Mouse (Mus musculus) heart, embryonic 13.5 days (tissue): Measurements from ENCODE around the gene Sec23ip. TPM values are rescaled to one million over a fixed set of nuclear protein-coding genes. Genes with fewer than 3 reads are reported as not detected.

ENCODE experiments used
- ATAC-seq: fragments of 200-750 bp; cut with Nextera tagmentation; 2 replicates; pipeline ENCODE4 v1.8.0; 2017; ENCODE audit warnings: moderate TSS enrichment; ENCODE audit not compliant: insufficient number of reproducible peaks, low FRiP score, low TSS enrichment; ENCODE audit errors: extremely low read depth
- H3K27ac ChIP-seq: fragments of 300-500 bp; sonication (generic); replicated peaks from 2 replicates; pipeline ENCODE4 v1.5.1; 2015; ENCODE audit warnings: moderate library complexity, mild to moderate bottlenecking, inconsistent platforms
- H3K27me3 ChIP-seq: fragments of 300-500 bp; sonication (generic); replicated peaks from 2 replicates; pipeline ENCODE4 v1.6.1; 2015; ENCODE audit warnings: mild to moderate bottlenecking, inconsistent platforms
- H3K36me3 ChIP-seq: fragments of 300-500 bp; sonication (generic); 2 replicates; pipeline ENCODE4 v1.6.1; 2015; ENCODE audit warnings: mild to moderate bottlenecking, inconsistent platforms
- H3K4me1 ChIP-seq: fragments of 300-500 bp; sonication (generic); 2 replicates; pipeline ENCODE4 v1.6.1; 2015; ENCODE audit warnings: inconsistent platforms
- H3K4me2 ChIP-seq: fragments of 300-500 bp; sonication (generic); 2 replicates; pipeline ENCODE4 v1.6.1; 2015; ENCODE audit warnings: inconsistent platforms, mild to moderate bottlenecking, moderate library complexity
- H3K4me3 ChIP-seq: fragments of 300-500 bp; sonication (generic); 2 replicates; pipeline ENCODE4 v1.5.1; 2015; ENCODE audit warnings: moderate library complexity, mild to moderate bottlenecking, inconsistent platforms
- H3K9ac ChIP-seq: fragments of 300-500 bp; sonication (generic); 2 replicates; pipeline ENCODE4 v1.6.1; 2015; ENCODE audit warnings: inconsistent platforms, mild to moderate bottlenecking, moderate library complexity
- H3K9me3 ChIP-seq: fragments of 300-500 bp; sonication (generic); 2 replicates; pipeline ENCODE4 v1.6.1; 2016; ENCODE audit warnings: inconsistent platforms
- WGBS: fragments of 180-500 bp; shearing (Covaris S2); methylation state at CpG from one replicate; pipeline ENCODE4 v1.1.7; 2015; ENCODE audit warnings: mixed read lengths; 5-methylcytosine and 5-hydroxymethylcytosine counted together
- polyA plus RNA-seq: library from polyadenylated mRNA; unstranded; fragments of >200 nt; fragmentation: Nextera tagmentation; extraction: Ambion mirVana; gene quantifications from 2 replicates; pipeline ENCODE4 v1.2.1, GENCODE M21; 2015

The Sec23ip gene
- polyA plus RNA-seq, 1 experiment from 2014 or later, result 31.4 TPM

DNA sequence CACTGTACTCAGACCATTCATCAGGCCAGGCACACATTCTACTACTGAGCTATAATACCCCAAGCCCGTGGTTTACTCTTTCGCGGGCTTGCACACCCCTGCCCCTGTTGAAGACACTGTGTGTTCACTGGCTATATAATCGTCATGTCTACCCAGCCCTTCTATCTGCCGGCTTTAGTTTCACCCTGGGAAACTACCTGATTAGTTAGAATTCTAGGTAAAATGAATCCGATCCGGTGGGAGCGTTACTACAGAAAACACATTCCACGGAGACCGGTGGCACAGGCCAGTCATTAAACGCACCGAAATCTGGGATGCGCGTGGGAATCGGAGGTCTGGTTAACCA, 5.7 kb upstream of the Sec23ip start:
- peak overlapping the region; percentile 95 for H3K4me3 ChIP-seq
- peaks cover 4% of the 10 kb centered on the region; the same call in 1 of the 2 replicates for H3K9me3 ChIP-seq
- peak overlapping the region; percentile 94 for H3K4me2 ChIP-seq
- peaks cover 40% of the 10 kb centered on the region for H3K4me1 ChIP-seq
- under 1% methylated on average over 15 of the region's 15 CpGs for WGBS
- H3K9ac ChIP-seq, result peak overlapping the region; percentile 97
- peaks cover 6% of the 10 kb centered on the region; the same call in 1 of the 2 replicates for H3K36me3 ChIP-seq
- ATAC-seq, result no peak
- no peaks in the 10 kb centered on the region; the same call in 1 of the 2 replicates for H3K27me3 ChIP-seq
- no peak overlapping the region for H3K27ac ChIP-seq

DNA sequence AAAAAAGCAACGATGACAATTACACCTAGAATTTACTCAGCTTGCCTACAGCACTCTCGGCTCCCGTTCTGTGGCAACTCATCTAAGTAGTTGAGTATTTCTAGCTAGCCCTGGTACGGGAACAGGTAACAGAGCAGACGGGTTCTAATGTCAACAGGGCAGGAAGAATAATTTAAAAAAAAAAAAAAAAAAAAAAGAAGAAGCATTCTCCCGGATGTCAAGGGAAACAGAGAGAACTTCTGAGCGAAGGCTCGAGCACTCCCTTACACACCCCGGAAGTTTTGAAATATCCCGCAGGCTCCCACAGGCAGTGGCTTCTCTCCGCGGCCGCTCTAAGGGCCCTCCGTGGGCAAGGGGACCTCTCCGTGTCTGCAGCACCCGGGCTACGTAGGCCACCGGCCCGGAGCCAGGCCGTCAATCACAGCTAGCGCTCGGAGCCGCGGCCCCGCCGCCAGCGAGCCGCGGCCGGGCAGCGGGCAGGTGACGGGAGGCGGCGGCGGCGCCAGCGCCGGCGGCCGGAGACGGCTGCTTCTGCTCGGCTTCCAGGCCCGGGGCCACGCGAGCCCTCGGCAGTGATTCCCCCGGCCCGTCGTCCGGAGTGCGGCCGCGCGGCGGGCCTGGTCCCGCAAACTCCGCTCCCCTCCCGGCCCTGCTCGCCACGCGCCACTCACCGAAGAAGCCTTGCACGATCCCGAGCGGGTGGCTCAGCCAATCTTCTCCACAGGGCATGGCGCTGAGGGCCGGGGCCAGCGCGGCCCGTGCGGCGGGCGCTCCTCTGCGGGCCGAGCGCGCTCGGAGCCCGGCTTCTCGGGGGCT, 5.1 kb upstream of the Sec23ip start:
- peaks cover 37% of the 10 kb centered on the region for H3K4me1 ChIP-seq
- H3K36me3 ChIP-seq, result peaks cover 1% of the 10 kb centered on the region; the same call in 1 of the 2 replicates
- peak overlapping the region; percentile 97 for H3K9ac ChIP-seq
- H3K4me3 ChIP-seq, result peak overlapping the region; percentile 95
- ATAC-seq, result peak; percentile 60
- under 1% methylated on average over 70 of the region's 80 CpGs for WGBS
- peak overlapping the region; percentile 94 for H3K4me2 ChIP-seq
- H3K9me3 ChIP-seq, result peaks cover 2% of the 10 kb centered on the region; the same call in 1 of the 2 replicates
- no peaks in the 10 kb centered on the region; the same call in 1 of the 2 replicates for H3K27me3 ChIP-seq
- peak overlapping the region; percentile 84 for H3K27ac ChIP-seq

DNA sequence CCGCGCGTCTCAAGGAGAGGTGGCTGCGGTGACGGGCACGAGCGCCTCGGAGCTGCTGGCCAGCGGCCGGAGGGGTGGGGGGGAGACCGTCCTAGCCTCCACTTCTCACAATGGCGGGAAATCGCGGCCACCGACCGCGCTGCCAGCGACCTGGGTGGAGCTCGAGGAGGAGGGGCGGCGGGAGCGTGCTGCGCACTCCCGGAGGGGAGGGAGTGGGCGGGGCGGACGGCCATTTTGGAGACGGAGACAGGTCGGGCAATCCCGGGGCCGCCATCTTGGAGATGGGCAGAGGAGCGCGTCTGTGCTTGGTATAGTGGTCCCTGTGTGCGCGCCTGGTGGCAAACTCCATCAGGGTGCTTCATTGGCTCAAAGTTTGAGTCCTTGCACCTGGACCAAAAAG, 4.4 kb upstream of the Sec23ip start, which contains the start of gene Mcmbp:
Gene Mcmbp, minus strand, starts transcription at position 162 of the 400 bp plus-strand sequence.
- Histone ChIP-seq H3K4me3 (peak within 1 kb of the TSS; percentile 95), H3K27ac (peak within 1 kb of the TSS; percentile 84), H3K9ac (peak within 1 kb of the TSS; percentile 97), H3K4me1 (peaks cover 36% of the 10 kb centered on the region), H3K9me3 (no peaks in the 10 kb centered on the region), H3K27me3 (no peaks in the 10 kb centered on the region; the same call in 1 of the 2 replicates), H3K4me2 (peak within 1 kb of the TSS; percentile 94), H3K36me3 (no peaks in the 10 kb centered on the region)
- under 1% methylated on average over 34 of the region's 35 CpGs for WGBS
- ATAC-seq, result peak; percentile 85

DNA sequence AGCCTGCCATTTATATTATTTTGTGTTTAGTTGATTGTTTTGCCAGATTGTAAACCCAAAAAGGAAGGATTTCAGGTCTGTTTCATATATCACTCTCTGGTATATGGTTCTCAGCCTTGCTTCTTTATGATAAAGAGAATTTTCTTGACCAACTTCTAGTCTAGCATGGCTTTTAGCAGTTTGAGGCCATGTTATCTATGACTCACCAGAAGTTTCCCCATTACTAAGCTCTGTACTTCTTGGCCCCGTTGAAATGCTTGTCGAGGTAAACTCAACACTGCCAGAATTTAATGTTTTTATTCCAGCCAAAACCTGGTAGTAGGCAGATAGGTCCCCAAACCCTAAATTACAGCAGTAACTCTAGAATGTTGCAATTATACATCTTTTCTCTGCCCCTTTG, 845 bp upstream of the Sec23ip start:
- H3K27ac ChIP-seq, result no peak overlapping the region
- H3K9me3 ChIP-seq, result no peaks in the 10 kb centered on the region
- WGBS, result 44% methylated on average over 2 of the region's 2 CpGs
- no peaks in the 10 kb centered on the region; the same call in 1 of the 2 replicates for H3K27me3 ChIP-seq
- peak overlapping the region; percentile 96; the same call in 1 of the 2 replicates for H3K9ac ChIP-seq
- peak overlapping the region; percentile 84 for H3K4me3 ChIP-seq
- no peak for ATAC-seq
- H3K4me1 ChIP-seq, result peaks cover 49% of the 10 kb centered on the region
- peak overlapping the region; percentile 95 for H3K4me2 ChIP-seq
- H3K36me3 ChIP-seq, result peaks cover 12% of the 10 kb centered on the region; the same call in 1 of the 2 replicates

DNA sequence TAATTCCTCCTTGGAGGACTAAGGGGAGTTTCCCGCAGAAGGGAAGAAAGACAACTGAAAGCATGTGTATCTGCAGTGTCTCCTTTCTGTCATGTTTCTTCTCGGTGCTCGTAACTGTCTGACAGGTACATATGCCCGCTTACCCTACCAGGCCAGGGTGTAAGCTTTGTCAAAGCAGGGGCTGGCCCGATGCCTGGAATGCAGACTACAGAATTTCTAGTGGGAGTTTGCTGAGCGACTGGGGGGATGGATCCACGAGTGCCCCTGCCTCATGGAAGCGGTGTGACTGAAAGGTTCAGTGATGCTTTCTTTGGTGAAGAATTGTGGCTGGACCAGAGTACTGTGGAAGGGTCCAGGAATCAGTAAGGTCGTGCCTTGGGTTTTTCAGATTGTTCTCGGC, 1.4 kb downstream of the Sec23ip start:
- 66% methylated on average over 10 of the region's 10 CpGs for WGBS
- H3K4me1 ChIP-seq, result peaks cover 59% of the 10 kb centered on the region
- H3K27ac ChIP-seq, result no peak overlapping the region
- ATAC-seq, result no peak
- no peaks in the 10 kb centered on the region for H3K9me3 ChIP-seq
- H3K4me3 ChIP-seq, result peak overlapping the region; percentile 84
- peak overlapping the region; percentile 95 for H3K4me2 ChIP-seq
- no peaks in the 10 kb centered on the region; the same call in 1 of the 2 replicates for H3K27me3 ChIP-seq
- H3K9ac ChIP-seq, result peak overlapping the region; percentile 96
- H3K36me3 ChIP-seq, result peaks cover 26% of the 10 kb centered on the region

DNA sequence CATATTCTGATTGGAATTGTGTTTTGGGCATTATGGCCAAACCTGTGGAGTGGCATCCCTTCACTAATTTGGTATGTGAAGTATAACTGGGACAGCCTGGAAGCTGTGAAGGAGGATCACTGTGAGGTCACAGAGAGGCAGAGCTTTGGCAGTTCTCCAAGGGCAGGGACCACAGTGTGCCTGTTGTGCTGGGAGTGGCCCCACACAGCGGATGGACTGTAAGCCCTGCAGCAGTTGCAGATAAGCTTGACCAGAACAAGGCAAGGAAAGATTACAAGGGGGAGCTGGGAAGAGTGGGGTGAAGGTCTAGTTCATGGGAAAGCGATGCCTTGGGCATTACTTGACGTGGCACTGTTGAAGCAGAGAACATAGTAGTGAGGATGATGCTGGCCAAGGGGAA, 4.0 kb downstream of the Sec23ip start:
- Histone ChIP-seq H3K27ac (peak overlapping the region; percentile 56), H3K9me3 (no peaks in the 10 kb centered on the region), H3K4me2 (peak overlapping the region; percentile 44), H3K36me3 (peaks cover 49% of the 10 kb centered on the region), H3K4me3 (peak overlapping the region; percentile 18; the same call in 1 of the 2 replicates), H3K27me3 (no peaks in the 10 kb centered on the region), H3K4me1 (peaks cover 59% of the 10 kb centered on the region), H3K9ac (0 out of 2 replicates have a peak overlapping the region, but pooled peaks have one; percentile 11)
- 5% methylated on average over 3 of the region's 3 CpGs for WGBS
- peak; percentile 57; the same call in 1 of the 2 replicates for ATAC-seq

DNA sequence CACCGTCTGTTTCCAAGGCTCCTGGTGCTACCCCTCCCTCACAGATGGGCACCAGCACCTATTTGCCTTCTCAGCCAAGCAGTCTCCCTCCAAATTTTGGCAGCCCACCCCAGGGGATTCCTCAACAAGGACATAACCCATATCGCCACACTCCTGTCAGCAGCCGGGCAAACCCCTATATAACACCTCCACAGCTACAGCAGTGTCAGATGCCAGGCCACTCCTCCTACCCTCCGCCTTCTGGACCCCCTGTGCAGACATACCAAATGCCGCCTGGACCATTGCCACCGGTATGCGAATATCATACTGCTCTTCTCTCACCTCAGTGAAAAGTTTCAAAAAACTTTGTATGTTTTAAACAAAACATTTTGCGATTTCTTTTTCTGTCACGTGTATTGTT, 5.6 kb downstream of the Sec23ip start:
- Histone ChIP-seq H3K4me1 (peaks cover 53% of the 10 kb centered on the region), H3K27ac (peak overlapping the region; percentile 53), H3K9ac (no peak overlapping the region), H3K4me2 (no peak overlapping the region), H3K36me3 (peaks cover 65% of the 10 kb centered on the region), H3K9me3 (no peaks in the 10 kb centered on the region), H3K4me3 (no peak overlapping the region), H3K27me3 (no peaks in the 10 kb centered on the region)
- WGBS, result 68% methylated on average over 9 of the region's 9 CpGs
- no peak for ATAC-seq

DNA sequence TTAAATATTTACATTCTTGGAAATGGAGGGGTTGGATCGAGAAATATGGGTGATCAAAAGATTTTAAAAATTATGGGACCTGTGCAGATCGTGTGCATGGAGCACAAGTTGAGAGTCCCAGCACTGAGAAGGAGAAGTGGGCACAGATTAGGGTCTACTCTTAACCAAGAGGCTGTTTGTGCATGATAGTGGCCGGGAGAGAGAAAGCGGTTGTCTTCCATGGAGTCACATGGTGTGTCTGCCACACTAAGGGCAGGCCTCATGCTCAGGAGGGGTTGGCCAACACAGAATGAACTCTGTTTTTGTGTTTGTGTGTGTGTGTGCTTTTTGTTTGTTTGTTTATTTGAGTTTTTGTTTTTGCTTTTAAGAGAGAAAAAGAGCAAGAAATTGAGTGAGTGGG, 7.3 kb downstream of the Sec23ip start:
- Histone ChIP-seq H3K4me1 (peaks cover 36% of the 10 kb centered on the region), H3K4me3 (no peak overlapping the region), H3K27me3 (no peaks in the 10 kb centered on the region), H3K9ac (no peak overlapping the region), H3K27ac (no peak overlapping the region), H3K9me3 (no peaks in the 10 kb centered on the region), H3K36me3 (peaks cover 76% of the 10 kb centered on the region), H3K4me2 (no peak overlapping the region)
- whole genome bisulfite sequencing, result 78% methylated on average over 4 of the region's 4 CpGs
- ATAC-seq, result no peak

DNA sequence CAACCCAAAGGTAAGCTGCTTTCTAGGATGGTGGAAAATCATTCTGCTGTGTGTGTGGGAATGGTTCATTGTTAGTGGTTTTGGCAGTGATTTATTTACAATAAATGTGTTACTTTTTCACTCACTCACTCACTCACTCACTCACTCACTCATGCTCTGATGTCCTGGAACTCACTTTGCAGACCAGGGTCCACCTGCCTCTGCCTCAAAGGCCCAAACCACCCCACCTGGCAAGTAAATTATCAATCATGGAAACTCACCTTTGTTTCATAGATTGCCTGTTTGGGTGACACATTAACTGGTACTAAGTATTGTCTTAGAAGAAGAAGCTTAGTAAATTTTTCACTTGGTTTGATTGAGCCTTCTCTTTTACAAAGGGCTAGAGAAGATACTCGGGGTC, 10.7 kb downstream of the Sec23ip start:
- H3K4me1 ChIP-seq, result peaks cover 2% of the 10 kb centered on the region
- H3K27ac ChIP-seq, result no peak overlapping the region
- peaks cover 98% of the 10 kb centered on the region for H3K36me3 ChIP-seq
- no peaks in the 10 kb centered on the region for H3K27me3 ChIP-seq
- 92% methylated on average over 1 of the region's 1 CpGs for whole genome bisulfite sequencing
- no peaks in the 10 kb centered on the region for H3K9me3 ChIP-seq
- H3K4me3 ChIP-seq, result no peak overlapping the region
- no peak overlapping the region for H3K9ac ChIP-seq
- ATAC-seq, result no peak
- H3K4me2 ChIP-seq, result no peak overlapping the region

DNA sequence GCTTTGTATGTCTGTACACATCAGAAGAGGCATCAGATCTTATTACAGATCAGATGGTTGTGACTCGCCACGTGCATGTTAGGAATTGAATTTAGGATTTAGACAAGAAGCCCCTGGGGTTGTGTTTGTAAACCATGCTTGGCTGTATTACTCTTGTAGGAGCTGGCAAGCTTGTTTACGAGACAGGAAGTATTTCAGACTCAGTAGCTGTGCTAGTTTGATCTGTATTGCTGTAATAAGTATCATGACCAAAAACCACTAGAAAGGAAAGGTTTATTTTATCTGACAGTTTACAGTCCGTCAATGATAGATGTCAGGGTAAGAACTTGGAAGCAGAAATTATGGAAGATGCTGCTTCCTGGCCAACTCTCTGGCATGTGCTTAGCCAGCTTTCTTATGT, 14.2 kb downstream of the Sec23ip start:
- no peaks in the 10 kb centered on the region for H3K9me3 ChIP-seq

DNA sequence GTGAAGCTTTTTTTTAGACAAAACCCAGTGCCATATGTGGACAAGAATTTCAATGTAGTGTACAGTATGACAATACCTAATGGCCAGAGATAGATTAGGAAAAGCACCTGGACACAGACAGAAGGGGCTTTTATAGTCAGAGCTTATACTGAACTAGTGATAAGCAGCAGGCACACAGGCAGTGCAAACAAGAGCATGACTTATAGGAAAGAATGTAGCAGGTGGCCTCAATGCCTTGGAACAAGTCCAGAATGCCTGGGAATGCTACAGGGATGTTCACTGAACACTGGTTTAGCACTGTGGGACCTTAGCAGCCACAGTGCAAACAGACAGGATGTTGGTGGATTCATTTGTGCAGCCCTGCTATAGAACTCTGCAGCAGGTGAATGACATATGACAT, 22.0 kb downstream of the Sec23ip start:
- Histone ChIP-seq H3K4me1 (peaks cover 10% of the 10 kb centered on the region), H3K9me3 (0 out of 2 replicates have a peak, but pooled peaks cover 4% of the 10 kb centered on the region), H3K27me3 (no peaks in the 10 kb centered on the region), H3K4me3 (no peak overlapping the region), H3K27ac (peak overlapping the region; percentile 58), H3K36me3 (peaks cover 98% of the 10 kb centered on the region), H3K9ac (no peak overlapping the region), H3K4me2 (no peak overlapping the region)
- ATAC-seq, result no peak

More for the DNA sequence above, 14.2 kb downstream of the Sec23ip start:
- H3K4me1 ChIP-seq, result no peaks in the 10 kb centered on the region
- H3K27me3 ChIP-seq, result no peaks in the 10 kb centered on the region
- H3K27ac ChIP-seq, result no peak overlapping the region
- no peak overlapping the region for H3K4me3 ChIP-seq
- H3K36me3 ChIP-seq, result peaks cover 100% of the 10 kb centered on the region
- no peak overlapping the region for H3K4me2 ChIP-seq
- 94% methylated on average over 4 of the region's 4 CpGs for WGBS
- no peak for ATAC-seq
- H3K9ac ChIP-seq, result no peak overlapping the region
